Mouse (Mus musculus) adipocyte (in vitro differentiated cells): ENCODE measurements around the gene 9030612E09Rik.

Experiments used
- DNase-seq: peaks from one replicate; pipeline ENCODE4 v3.0.0-alpha.2; 2016; ENCODE audit warnings: low spot score

9030612E09Rik gene

DNA sequence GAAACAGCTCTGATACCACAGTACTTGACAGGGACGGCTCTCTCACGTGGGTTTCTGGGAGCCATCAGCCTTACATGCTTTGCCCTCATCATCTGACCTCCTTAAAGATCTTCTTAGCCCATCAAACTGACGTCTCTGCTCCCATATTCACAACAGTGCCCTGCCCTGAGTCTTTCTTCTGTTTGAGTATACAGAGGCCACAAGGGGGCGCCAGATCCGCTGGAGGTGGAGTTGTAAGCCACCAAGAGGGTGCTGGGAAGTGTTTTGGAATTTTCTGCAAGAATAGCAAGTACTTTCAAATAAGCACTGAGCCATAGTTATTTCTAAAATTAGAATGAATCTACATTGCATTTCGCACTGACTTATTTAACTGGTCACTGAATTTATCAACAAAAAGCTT is 37.4 kb downstream of the 9030612E09Rik start:
- DNase-seq, result peak; percentile 10

- no peak for DNase-seq
Measured at GRCm38 (mm10) chr10:43217361-43217900, 42.9 kb downstream of the 9030612E09Rik start.

DNA sequence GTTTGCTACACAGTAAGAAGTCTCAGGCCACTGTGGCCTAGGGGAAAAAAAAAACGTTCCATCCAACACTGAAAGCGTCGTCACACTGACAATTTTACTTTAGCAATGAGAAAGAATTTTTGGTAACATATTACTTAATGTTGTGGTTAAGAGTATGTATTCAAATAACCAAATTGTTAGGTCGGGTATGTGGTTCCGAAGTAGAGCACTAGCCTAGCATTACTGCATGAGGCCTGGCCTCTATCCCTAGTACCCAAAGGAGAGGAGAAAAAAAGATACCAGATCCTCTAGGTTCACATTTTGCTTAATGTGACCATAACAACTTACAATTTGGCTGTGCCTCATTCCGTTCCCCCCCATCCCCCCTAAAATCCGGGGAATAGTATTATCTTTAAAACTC is 46.0 kb downstream of the 9030612E09Rik start:
- peak; percentile 47 for DNase-seq

DNA sequence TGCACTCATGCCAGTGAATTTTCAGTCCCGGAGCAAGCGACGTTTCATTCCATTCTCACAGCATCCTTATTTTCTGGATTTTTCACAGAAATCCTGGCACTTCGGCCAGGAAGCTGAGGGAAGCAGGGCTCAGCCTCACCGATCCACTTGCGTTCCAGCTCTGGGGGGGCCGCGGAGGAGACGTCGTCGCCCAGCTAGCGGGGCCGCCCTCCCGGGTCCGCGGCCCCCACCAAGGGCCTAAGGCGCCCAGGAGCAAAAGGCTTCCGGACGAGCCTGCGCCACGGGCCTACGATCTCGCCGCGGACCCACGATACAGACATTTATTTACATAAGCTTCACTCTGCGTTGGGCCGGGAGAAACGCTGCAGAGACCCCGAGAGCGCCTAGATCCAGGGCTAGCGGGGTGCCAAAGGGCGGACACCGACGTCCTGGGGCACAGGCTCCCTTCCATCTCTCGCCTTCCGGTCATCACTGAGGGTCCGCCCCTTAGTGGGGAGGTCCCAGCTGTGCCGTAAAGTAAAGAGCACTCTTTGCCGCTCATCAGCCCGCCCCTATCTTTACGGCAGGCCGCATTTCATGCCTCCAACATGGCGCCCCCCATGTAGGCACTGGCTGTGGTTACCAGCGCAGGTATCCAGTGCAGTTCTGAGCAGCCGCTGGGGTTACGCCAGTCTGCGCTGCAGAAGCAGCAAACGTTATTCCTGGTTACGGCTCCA is 46.6 kb downstream of the 9030612E09Rik start, which contains the start of gene Pdss2:
Gene Pdss2 (plus strand): TSS at position 577 of the 716 bp plus-strand sequence.
- DNase-seq, result peak; percentile 94

DNA sequence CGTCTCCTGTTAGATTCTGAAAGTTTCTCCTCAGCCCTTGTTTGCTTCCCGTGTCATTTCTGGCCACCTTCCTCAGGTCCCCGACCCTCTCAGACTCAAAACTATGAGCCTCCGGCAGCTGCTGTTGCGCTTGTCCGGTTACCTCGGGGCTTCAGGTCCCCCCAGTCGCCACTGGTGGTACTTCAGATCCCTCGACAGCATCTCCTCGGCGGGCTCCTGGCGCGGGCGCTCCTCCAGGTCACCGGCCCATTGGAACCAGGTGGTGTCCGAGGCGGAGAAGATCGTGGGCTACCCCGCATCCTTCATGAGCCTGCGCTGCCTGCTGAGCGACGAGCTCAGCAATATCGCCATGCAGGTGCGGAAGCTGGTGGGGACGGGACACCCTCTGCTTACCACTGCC is 47.2 kb downstream of the 9030612E09Rik start:
- DNase-seq, result no peak

DNA sequence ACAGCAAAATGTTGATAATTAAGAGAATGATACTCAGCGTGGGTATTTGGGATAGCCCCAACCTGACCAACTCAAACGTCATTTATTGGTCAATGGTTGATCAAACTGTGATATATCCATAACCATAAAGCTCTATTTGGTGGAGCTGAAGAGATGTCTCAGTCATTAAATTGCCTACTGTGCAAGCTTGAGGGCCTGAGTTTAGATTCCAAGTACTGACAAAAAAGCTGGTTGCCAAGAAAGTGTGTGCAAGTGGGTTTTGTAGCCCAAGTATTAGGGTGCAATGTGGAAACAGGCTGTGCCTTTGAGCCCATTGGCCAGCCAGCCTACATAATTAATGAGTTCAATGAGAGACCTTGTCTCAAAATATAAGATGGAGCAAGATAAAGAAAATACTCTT is 48.9 kb downstream of the 9030612E09Rik start:
- DNase-seq, result no peak
